9 mouse cellular contexts compared by ENCODE assay signal in genomic region chr5:143311886-143312285, GRCm38 (mm10). TPM values are rescaled to one million over a fixed set of nuclear protein-coding genes. Genes with fewer than 3 reads are reported as not detected.
DNase-seq lines count a peak whose midpoint lies in the region; ATAC-seq and TF ChIP-seq lines count a peak whose summit lies in the region.
"Had no signal": no experiment of that assay in that cellular context is flagged by ENCODE, and none has a peak within 500 bp of the region (broad histone marks: within the 10 kb centered on the region; RNA-seq: fewer than 3 reads in every experiment).

No protein-coding gene starts in this region.

- H3K4me3 ChIP-seq in C2C12 (ENCODE audit: insufficient read depth, poor library complexity, severe bottlenecking) (no peak overlapping the region), ES-Bruce4 (ENCODE audit: low read depth, low read length) (no peak overlapping the region)
- H3K4me3 ChIP-seq in lung, embryonic 14.5 days (ENCODE audit: low read depth, low read length) = no peak overlapping the region

- H3K9me3 ChIP-seq in ES-Bruce4 (replicated peaks; ENCODE audit: control insufficient read depth, insufficient read depth, low read length, poor library complexity, severe bottlenecking) = no peaks in the 10 kb centered on the region
- H3K9me3 ChIP-seq in lung, embryonic 14.5 days (ENCODE audit: low read depth, low read length) = no peaks in the 10 kb centered on the region

- no peak overlapping the region for H3K27ac ChIP-seq in ES-Bruce4 (ENCODE audit: insufficient read depth, low read length)
- no peak overlapping the region for H3K27ac ChIP-seq in lung, embryonic 14.5 days (ENCODE audit: low read depth)
- H3K27ac ChIP-seq: macrophage had no signal

- TF ChIP-seq POLR2A in ES-Bruce4 (IDR thresholded peaks at IDR 0.05; ENCODE audit: insufficient read depth, low read length) = no peak

- peaks cover 64% of the 10 kb centered on the region for H3K79me2 ChIP-seq in C2C12 (ENCODE audit: control insufficient read depth, insufficient read depth)

- 63% methylated on average over 8 of the region's 8 CpGs for WGBS in lung, embryonic 14.5 days

- no peak for ATAC-seq in lung, embryonic 14.5 days (ENCODE audit: insufficient read depth)
- ATAC-seq in activated CD4-positive, CD25-positive, alpha-beta regulatory T cell, adult 4 months = no peak

- H3K27me3 ChIP-seq in C2C12 (ENCODE audit: control insufficient read depth, insufficient read depth, insufficient read length) (no peaks in the 10 kb centered on the region), ES-Bruce4 (ENCODE audit: control insufficient read depth, insufficient read depth, low read length, poor library complexity, severe bottlenecking) (no peaks in the 10 kb centered on the region)
- no peaks in the 10 kb centered on the region for H3K27me3 ChIP-seq in lung, embryonic 14.5 days (ENCODE audit: insufficient read depth, low read length)

- no peaks in the 10 kb centered on the region for H3K4me1 ChIP-seq in ES-Bruce4 (ENCODE audit: control insufficient read depth, insufficient read depth, low read length)
- 0 out of 2 replicates have a peak, but pooled peaks cover 4% of the 10 kb centered on the region for H3K4me1 ChIP-seq in lung, embryonic 14.5 days (ENCODE audit: insufficient read depth)

- TF ChIP-seq EP300 in ES-Bruce4 (IDR thresholded peaks at IDR 0.05; ENCODE audit: insufficient read depth, low read depth, low read length) = no peak

- peak; percentile 81 for DNase-seq in c-Kit-positive CD71-positive TER-119-positive erythroid progenitor cells, embryonic 14.5 days (ENCODE audit: low spot score)
- DNase-seq in forelimb bud, embryonic 11.5 days (ENCODE audit: low read depth, low spot score) = peak; percentile 80
- peak; percentile 90 for DNase-seq in kidney, postnatal 4 days
- peak; percentile 89 for DNase-seq in lung, embryonic 14.5 days
- DNase-seq in right cerebral cortex, postnatal 25 days = peak; percentile 59

- TF ChIP-seq CTCF in C2C12 (IDR thresholded peaks at IDR 0.05; ENCODE audit: control insufficient read depth, insufficient read depth, insufficient read length) (peak; percentile 40), ES-Bruce4 (IDR thresholded peaks at IDR 0.05; ENCODE audit: low read depth, low read length) (peak; percentile 83)
- peak; percentile 86 for TF ChIP-seq CTCF in lung, embryonic 14.5 days (IDR thresholded peaks at IDR 0.05; ENCODE audit: low read depth)

- H3K9ac ChIP-seq in ES-Bruce4 (ENCODE audit: low read depth, poor library complexity, severe bottlenecking) = no peak overlapping the region
- H3K9ac ChIP-seq in lung, embryonic 14.5 days = no peak overlapping the region

- peaks cover 39% of the 10 kb centered on the region for H3K79me3 ChIP-seq in C2C12 (ENCODE audit: low read depth)

- peaks cover 69% of the 10 kb centered on the region for H3K36me3 ChIP-seq in C2C12 (ENCODE audit: control insufficient read depth, insufficient read depth)
- H3K36me3 ChIP-seq in ES-Bruce4 (ENCODE audit: control insufficient read depth, insufficient read depth, low read length, poor library complexity, severe bottlenecking) = peaks cover 11% of the 10 kb centered on the region; the same call in 1 of the 2 replicates
- H3K36me3 ChIP-seq in lung, embryonic 14.5 days (ENCODE audit: insufficient read depth) = peaks cover 68% of the 10 kb centered on the region

- no peak overlapping the region for H3K4me2 ChIP-seq in lung, embryonic 14.5 days

- no peak overlapping the region for H3ac ChIP-seq in C2C12 (ENCODE audit: control insufficient read depth, insufficient read length, low read depth)

TF ChIP-seq in C2C12, 6 proteins besides CTCF, POLR2A, EP300 and RAD21:
- TF ChIP-seq MAX (IDR thresholded peaks at IDR 0.05) = no peak
- TF ChIP-seq USF1 (IDR thresholded peaks at IDR 0.05; ENCODE audit: low read depth) = no peak

RNA-seq across cellular contexts. Expression of gene E130309D02Rik, which starts 3.3 kb away (rescaled TPM):
- polyA plus RNA-seq in C2C12 (2012; fragmentation: generic; extraction: Trizol) = 29.6 TPM
- polyA plus RNA-seq in ES-Bruce4 (2011; ENCODE audit: insufficient read depth, insufficient read length, low read depth, missing spikeins) = 22.3 and 23.8 TPM in 2 replicates
- polyA plus RNA-seq in lung, embryonic 14.5 days (2014; fragmentation: Nextera tagmentation; extraction: Ambion mirVana) = 40.0 and 46.6 TPM in 2 replicates
- polyA plus RNA-seq in activated CD4-positive, CD25-positive, alpha-beta regulatory T cell, adult 4 months (2017; shearing (Covaris generic)) = 1 to 10 TPM; 5.5 to 8.5 TPM

RNA-seq across cellular contexts. Expression of gene Zdhhc4, which starts 17.2 kb away (rescaled TPM):
- 48.7 TPM for polyA plus RNA-seq in C2C12 (2012; fragmentation: generic; extraction: Trizol)
- polyA plus RNA-seq in ES-Bruce4 (2011; ENCODE audit: insufficient read depth, insufficient read length, low read depth, missing spikeins) = 27.2 and 28.9 TPM in 2 replicates
- 74.6 and 77.9 TPM in 2 replicates for polyA plus RNA-seq in lung, embryonic 14.5 days (2014; fragmentation: Nextera tagmentation; extraction: Ambion mirVana)
- polyA plus RNA-seq in activated CD4-positive, CD25-positive, alpha-beta regulatory T cell, adult 4 months (2017; shearing (Covaris generic)) = 10 to 100 TPM; 63.7 to 68.0 TPM

RNA-seq across cellular contexts. Expression of gene Zfp853, which starts 18.5 kb away (rescaled TPM):
- not detected for polyA plus RNA-seq in C2C12 (2012; fragmentation: generic; extraction: Trizol)
- 0.93 and 1.2 TPM in 2 replicates for polyA plus RNA-seq in ES-Bruce4 (2011; ENCODE audit: insufficient read depth, insufficient read length, low read depth, missing spikeins)
- not detected in 2 replicates for polyA plus RNA-seq in lung, embryonic 14.5 days (2014; fragmentation: Nextera tagmentation; extraction: Ambion mirVana)
- not detected for polyA plus RNA-seq in activated CD4-positive, CD25-positive, alpha-beta regulatory T cell, adult 4 months (2017; shearing (Covaris generic))
- polyA plus RNA-seq: macrophage had no signal

RNA-seq across cellular contexts. Expression of gene Zfp316, which starts 42.1 kb away (rescaled TPM):
- polyA plus RNA-seq in C2C12 (2012; fragmentation: generic; extraction: Trizol) = 3.8 TPM
- polyA plus RNA-seq in ES-Bruce4 (2011; ENCODE audit: insufficient read depth, insufficient read length, low read depth, missing spikeins) = 2.3 and 2.8 TPM in 2 replicates
- polyA plus RNA-seq in lung, embryonic 14.5 days (2014; fragmentation: Nextera tagmentation; extraction: Ambion mirVana) = 2.1 and 2.3 TPM in 2 replicates
- under 1 TPM; 0.19 to 0.25 TPM for polyA plus RNA-seq in activated CD4-positive, CD25-positive, alpha-beta regulatory T cell, adult 4 months (2017; shearing (Covaris generic))

RNA-seq across cellular contexts. Expression of gene Grid2ip, which starts 45.3 kb away (rescaled TPM):
- polyA plus RNA-seq in C2C12 (2012; fragmentation: generic; extraction: Trizol) (not detected), ES-Bruce4 (2011; ENCODE audit: insufficient read depth, insufficient read length, low read depth, missing spikeins) (0.38 and 0.57 TPM in 2 replicates)
- 0.17 and 0.27 TPM in 2 replicates for polyA plus RNA-seq in lung, embryonic 14.5 days (2014; fragmentation: Nextera tagmentation; extraction: Ambion mirVana)
- not detected for polyA plus RNA-seq in activated CD4-positive, CD25-positive, alpha-beta regulatory T cell, adult 4 months (2017; shearing (Covaris generic))
- polyA plus RNA-seq: macrophage had no signal
